Mouse (Mus musculus) midbrain, embryonic 14.5 days (tissue): Measurements from ENCODE around the gene Itsn1. TPM values are rescaled to one million over a fixed set of nuclear protein-coding genes. Genes with fewer than 3 reads are reported as not detected.

Source experiments
- ATAC-seq: fragments of 200-750 bp; cut with Nextera tagmentation; 2 replicates; pipeline ENCODE4 v1.8.0; 2017; ENCODE audit warnings: moderate number of reproducible peaks, moderate library complexity; ENCODE audit not compliant: low FRiP score, low TSS enrichment
- DNase-seq: peaks from one replicate; pipeline ENCODE4 v3.0.0-alpha.2; 2015
- H3K27ac ChIP-seq: fragments of 300-500 bp; sonication (generic); replicated peaks from 2 replicates; pipeline ENCODE4 v1.5.1; 2014; ENCODE audit warnings: mild to moderate bottlenecking, low read depth, low read length, moderate library complexity
- H3K27me3 ChIP-seq: fragments of 300-500 bp; sonication (generic); 2 replicates; pipeline ENCODE4 v1.6.1; 2014; ENCODE audit warnings: low read length, control low read depth, mixed read lengths; ENCODE audit not compliant: control insufficient read depth, insufficient read depth
- H3K36me3 ChIP-seq: fragments of 300-500 bp; sonication (generic); 2 replicates; pipeline ENCODE4 v1.6.1; 2014; ENCODE audit warnings: low read length, control low read depth; ENCODE audit not compliant: control insufficient read depth, insufficient read depth
- H3K4me1 ChIP-seq: fragments of 300-500 bp; sonication (generic); 2 replicates; pipeline ENCODE4 v1.6.1; 2014; ENCODE audit warnings: mild to moderate bottlenecking, antibody characterized with exemption, low read length, control low read depth; ENCODE audit not compliant: control insufficient read depth, insufficient read depth
- H3K4me2 ChIP-seq: fragments of 300-500 bp; sonication (generic); 2 replicates; pipeline ENCODE4 v1.6.1; 2014; ENCODE audit warnings: mild to moderate bottlenecking, low read length, moderate library complexity
- H3K4me3 ChIP-seq: fragments of 300-500 bp; sonication (generic); replicated peaks from 2 replicates; pipeline ENCODE4 v1.5.1; 2014; ENCODE audit warnings: low read depth, low read length
- H3K9ac ChIP-seq: fragments of 300-500 bp; sonication (generic); replicated peaks from 2 replicates; pipeline ENCODE4 v1.6.1; 2014; ENCODE audit warnings: mild to moderate bottlenecking, low read length, moderate library complexity
- H3K9me3 ChIP-seq: fragments of 300-500 bp; sonication (generic); 2 replicates; pipeline ENCODE4 v1.6.1; 2016; ENCODE audit warnings: low read length, control low read depth, mixed read lengths; ENCODE audit not compliant: control insufficient read depth
- WGBS: fragments of 180-500 bp; shearing (Covaris S2); extraction: QIAGEN DNeasy Blood & Tissue Kit; methylation state at CpG from one replicate; pipeline ENCODE4 v1.1.7; 2014; 5-methylcytosine and 5-hydroxymethylcytosine counted together
- polyA plus RNA-seq: library from polyadenylated mRNA; unstranded; fragments of >200 nt; fragmentation: Nextera tagmentation; extraction: Ambion mirVana; gene quantifications from 2 replicates; pipeline ENCODE4 v1.2.1, GENCODE M21; 2014

The Itsn1 gene
- polyA plus RNA-seq, 1 experiment from 2014 or later = 67.5 TPM

DNA sequence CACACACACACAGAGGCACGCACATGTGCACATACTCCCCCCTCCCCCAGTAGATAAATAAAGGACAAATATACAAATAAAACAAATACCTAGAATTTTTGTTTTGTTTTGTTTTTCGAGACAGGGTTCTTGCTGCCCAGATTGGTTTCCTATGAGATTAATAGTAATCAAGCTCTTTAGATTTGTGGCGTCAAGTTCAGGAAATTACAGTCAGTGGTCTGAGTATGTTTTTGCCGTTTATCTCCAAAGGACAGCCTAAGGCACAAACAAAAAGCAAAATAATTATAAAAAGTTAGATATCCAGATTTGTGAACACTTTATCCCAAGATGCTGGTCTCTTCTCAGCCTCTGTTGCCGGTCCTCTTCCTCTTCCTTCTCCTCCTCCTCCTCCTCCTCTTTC is 104.0 kb downstream of the Itsn1 start:
- WGBS = 98% methylated on average over 5 of the region's 5 CpGs
- Histone ChIP-seq H3K27ac (no peak overlapping the region), H3K9ac (no peak overlapping the region), H3K4me2 (no peak overlapping the region), H3K36me3 (peaks cover 43% of the 10 kb centered on the region), H3K27me3 (no peaks in the 10 kb centered on the region), H3K4me1 (0 out of 2 replicates have a peak, but pooled peaks cover 13% of the 10 kb centered on the region), H3K4me3 (no peak overlapping the region), H3K9me3 (no peaks in the 10 kb centered on the region)
- no peak for ATAC-seq
- DNase-seq = no peak

DNA sequence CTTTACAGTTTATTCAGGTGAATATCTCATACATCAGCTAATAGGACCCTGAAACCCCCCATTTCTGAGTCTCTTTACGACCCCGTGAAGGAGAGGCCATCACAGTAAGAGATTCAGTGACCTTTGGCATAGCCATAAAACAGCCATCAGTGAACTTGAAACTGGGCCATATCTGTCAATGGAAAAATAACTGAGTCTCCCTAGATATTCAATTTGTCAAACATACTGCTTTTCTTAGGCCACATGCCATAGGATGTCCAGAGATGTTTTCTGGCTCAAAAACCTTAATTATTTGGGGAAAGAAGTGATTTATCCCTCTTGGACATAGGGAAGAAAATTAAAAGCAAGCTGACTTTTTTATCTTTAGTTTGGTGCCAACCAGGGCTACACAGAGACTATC is 104.5 kb downstream of the Itsn1 start:
- 0 out of 2 replicates have a peak, but pooled peaks cover 13% of the 10 kb centered on the region for H3K4me1 ChIP-seq
- H3K4me2 ChIP-seq = no peak overlapping the region
- WGBS = 90% methylated on average over 2 of the region's 2 CpGs
- no peaks in the 10 kb centered on the region for H3K9me3 ChIP-seq
- H3K36me3 ChIP-seq = peaks cover 38% of the 10 kb centered on the region
- no peak for ATAC-seq
- no peaks in the 10 kb centered on the region for H3K27me3 ChIP-seq
- no peak overlapping the region for H3K9ac ChIP-seq
- no peak overlapping the region for H3K4me3 ChIP-seq
- DNase-seq = no peak
- no peak overlapping the region for H3K27ac ChIP-seq

DNA sequence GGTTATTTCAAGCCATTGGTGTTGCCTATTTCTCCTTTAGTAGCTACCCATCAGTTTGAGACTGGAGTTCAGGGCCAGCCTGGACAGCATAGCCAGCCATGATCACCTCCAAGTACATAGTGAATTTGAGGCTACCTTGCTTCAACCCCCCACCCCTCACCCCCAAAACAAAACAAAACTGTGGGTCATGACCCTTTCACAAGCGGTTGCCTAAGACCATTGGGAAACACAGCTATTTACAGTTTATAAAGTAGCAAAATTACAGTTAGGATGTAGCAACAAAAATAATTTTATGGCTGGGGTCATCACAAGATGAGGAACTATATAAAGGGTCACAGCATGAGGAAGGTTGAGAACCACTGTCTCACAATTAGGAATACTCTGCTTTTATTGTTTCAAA is 104.9 kb downstream of the Itsn1 start:
- Histone ChIP-seq H3K4me1 (0 out of 2 replicates have a peak, but pooled peaks cover 13% of the 10 kb centered on the region), H3K9me3 (no peaks in the 10 kb centered on the region), H3K9ac (no peak overlapping the region), H3K27me3 (no peaks in the 10 kb centered on the region), H3K27ac (no peak overlapping the region), H3K4me2 (no peak overlapping the region), H3K4me3 (no peak overlapping the region), H3K36me3 (peaks cover 40% of the 10 kb centered on the region)
- WGBS = 94% methylated on average over 1 of the region's 1 CpGs
- DNase-seq = no peak
- ATAC-seq = no peak

DNA sequence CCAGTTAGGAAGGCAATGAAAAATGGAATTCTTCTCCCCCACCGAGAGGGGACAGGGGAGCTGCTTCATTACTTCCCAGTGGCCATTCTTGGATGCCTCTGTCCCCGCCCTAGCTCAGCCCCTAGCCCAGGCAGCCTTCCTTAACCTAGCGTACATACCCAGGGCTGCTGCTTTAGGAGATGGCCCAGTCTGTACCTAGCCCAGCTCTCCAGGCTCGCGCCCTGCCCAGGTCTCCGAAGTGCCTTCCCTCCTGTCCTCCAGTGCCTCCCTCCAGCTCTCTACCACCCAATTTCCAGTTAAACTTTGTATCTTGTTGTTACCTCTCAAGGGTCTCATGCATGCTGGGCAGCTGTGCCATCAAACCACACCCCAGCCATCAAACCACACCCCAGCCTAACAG is 106.7 kb downstream of the Itsn1 start:
- no peak overlapping the region for H3K27ac ChIP-seq
- no peak overlapping the region for H3K4me3 ChIP-seq
- no peak overlapping the region for H3K4me2 ChIP-seq
- 0 out of 2 replicates have a peak, but pooled peaks cover 13% of the 10 kb centered on the region for H3K4me1 ChIP-seq
- peaks cover 38% of the 10 kb centered on the region for H3K36me3 ChIP-seq
- no peak overlapping the region for H3K9ac ChIP-seq
- no peak for DNase-seq
- ATAC-seq = no peak
- H3K27me3 ChIP-seq = no peaks in the 10 kb centered on the region
- 76% methylated on average over 6 of the region's 6 CpGs for WGBS
- no peaks in the 10 kb centered on the region for H3K9me3 ChIP-seq

DNA sequence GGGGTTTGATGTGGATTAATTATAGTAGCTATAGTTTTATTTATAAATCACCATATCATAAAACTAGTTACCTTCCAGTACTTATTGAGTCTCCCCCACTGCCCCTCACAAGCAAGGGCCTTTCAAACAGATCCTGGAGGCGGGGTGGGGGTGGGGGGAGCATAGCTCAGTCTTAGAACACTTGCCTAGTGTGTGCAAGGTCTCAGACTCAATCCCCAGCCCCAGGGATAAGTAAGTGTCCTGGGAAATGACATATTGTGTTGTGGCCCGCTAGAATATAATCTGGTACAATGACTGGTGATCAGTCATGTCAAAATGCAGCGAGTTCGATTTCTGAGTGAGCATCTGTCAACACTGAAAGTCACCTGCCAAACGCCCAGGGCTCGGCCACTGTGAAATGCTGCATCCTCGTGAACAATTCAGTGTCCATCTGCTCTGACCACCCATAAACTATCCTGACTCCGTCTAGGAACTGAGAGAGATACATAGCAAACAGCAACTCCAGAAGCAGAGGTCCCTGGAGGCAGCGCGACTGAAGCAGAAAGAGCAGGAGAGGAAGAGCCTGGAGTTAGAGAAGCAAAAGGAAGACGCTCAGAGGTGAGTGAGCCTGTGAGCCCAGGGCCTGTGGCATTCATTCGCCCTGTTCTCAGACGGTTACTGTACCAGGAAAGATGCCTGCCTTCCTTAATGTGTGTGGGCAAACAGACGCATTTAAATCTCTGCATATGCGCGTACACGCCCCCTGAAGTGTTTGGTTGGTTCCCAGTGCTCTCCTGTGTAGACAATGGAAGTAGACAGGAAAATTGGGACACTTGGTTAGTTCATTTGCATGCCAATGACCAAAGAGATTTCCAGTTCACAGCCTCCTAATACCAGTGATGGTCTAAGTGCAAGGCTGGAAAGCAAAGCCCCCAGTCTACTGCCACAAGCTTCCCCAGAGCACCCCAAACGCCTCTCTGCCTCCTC is 107.8 kb downstream of the Itsn1 start:
- Histone ChIP-seq H3K9ac (no peak overlapping the region), H3K9me3 (no peaks in the 10 kb centered on the region), H3K4me1 (0 out of 2 replicates have a peak, but pooled peaks cover 13% of the 10 kb centered on the region), H3K4me3 (no peak overlapping the region), H3K27me3 (no peaks in the 10 kb centered on the region), H3K27ac (peak overlapping the region; percentile 77), H3K36me3 (peaks cover 41% of the 10 kb centered on the region), H3K4me2 (no peak overlapping the region)
- ATAC-seq = peak; percentile 27; the same call in 1 of the 2 replicates
- peak; percentile 43 for DNase-seq
- 47% methylated on average over 18 of the region's 18 CpGs for WGBS

DNA sequence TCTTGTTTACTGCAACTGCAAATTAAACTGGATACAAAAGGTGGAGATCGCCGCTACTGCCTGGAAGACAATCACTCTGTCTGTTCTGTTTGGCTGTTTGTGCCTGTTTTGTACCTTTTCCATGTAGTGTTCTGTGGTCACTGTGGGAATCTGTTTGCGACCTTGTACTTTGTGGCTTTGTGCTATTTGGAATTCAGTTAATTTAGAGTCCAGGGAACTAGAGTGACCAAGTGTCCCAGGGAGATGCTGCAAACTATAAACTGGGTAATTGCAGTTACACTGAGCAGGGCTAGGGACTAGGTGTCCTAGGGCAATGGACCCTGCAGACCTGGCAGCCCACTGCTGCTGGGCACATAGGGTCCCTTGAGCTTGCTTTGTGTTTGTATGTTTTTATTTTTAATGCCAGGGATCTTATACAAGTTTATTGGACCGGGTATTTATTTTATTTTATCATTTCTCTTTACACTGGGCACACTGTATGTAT is 108.5 kb downstream of the Itsn1 start:
- ATAC-seq (no peak), DNase-seq (no peak)
- Histone ChIP-seq H3K27ac (peak overlapping the region; percentile 77), H3K4me1 (0 out of 2 replicates have a peak, but pooled peaks cover 13% of the 10 kb centered on the region), H3K9ac (no peak overlapping the region), H3K36me3 (peaks cover 39% of the 10 kb centered on the region), H3K4me3 (no peak overlapping the region), H3K27me3 (no peaks in the 10 kb centered on the region), H3K9me3 (no peaks in the 10 kb centered on the region), H3K4me2 (no peak overlapping the region)
- WGBS = 82% methylated on average over 4 of the region's 4 CpGs

GRCm38 (mm10) chr16:91838771-91839170 is 109.7 kb downstream of the Itsn1 start:
- H3K4me3 ChIP-seq = no peak overlapping the region
- H3K9me3 ChIP-seq = no peaks in the 10 kb centered on the region
- peaks cover 51% of the 10 kb centered on the region for H3K36me3 ChIP-seq
- no peak for ATAC-seq
- no peak for DNase-seq
- no peak overlapping the region for H3K27ac ChIP-seq
- H3K4me1 ChIP-seq = 0 out of 2 replicates have a peak, but pooled peaks cover 13% of the 10 kb centered on the region
- no peak overlapping the region for H3K9ac ChIP-seq
- WGBS = 86% methylated on average over 11 of the region's 11 CpGs
- H3K27me3 ChIP-seq = no peaks in the 10 kb centered on the region
- no peak overlapping the region for H3K4me2 ChIP-seq

DNA sequence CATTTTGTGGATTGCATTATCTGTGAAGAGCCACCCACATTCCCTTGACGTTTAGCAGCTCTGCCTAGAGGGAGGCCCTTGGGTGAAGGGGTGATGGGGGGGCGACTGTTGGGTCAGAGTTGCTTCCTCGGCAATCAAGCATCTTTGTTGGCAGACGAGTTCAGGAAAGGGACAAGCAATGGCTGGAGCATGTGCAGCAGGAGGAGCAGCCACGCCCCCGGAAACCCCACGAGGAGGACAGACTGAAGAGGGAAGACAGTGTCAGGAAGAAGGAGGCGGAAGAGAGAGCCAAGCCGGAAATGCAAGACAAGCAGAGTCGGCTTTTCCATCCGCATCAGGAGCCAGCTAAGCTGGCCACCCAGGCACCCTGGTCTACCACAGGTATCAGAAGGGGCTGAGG is 110.4 kb downstream of the Itsn1 start:
- Histone ChIP-seq H3K4me1 (0 out of 2 replicates have a peak, but pooled peaks cover 13% of the 10 kb centered on the region), H3K4me2 (no peak overlapping the region), H3K36me3 (peaks cover 52% of the 10 kb centered on the region), H3K9ac (no peak overlapping the region), H3K27me3 (no peaks in the 10 kb centered on the region), H3K9me3 (no peaks in the 10 kb centered on the region), H3K4me3 (no peak overlapping the region), H3K27ac (no peak overlapping the region)
- no peak for ATAC-seq
- 77% methylated on average over 11 of the region's 11 CpGs for WGBS
- DNase-seq = no peak
